Mouse (Mus musculus) heart, postnatal 0 days (tissue): ENCODE data around the gene Med21.

Experiments used
- CTCF ChIP-seq: IDR thresholded peaks from 2 replicates; pipeline ENCODE4 v1.5.1; 2016; ENCODE audit warnings: antibody characterized with exemption, control low read depth, low read depth
- EP300 ChIP-seq: IDR thresholded peaks from 2 replicates; pipeline ENCODE4 v1.6.1; 2016; ENCODE audit warnings: antibody characterized with exemption, low read depth

DNA sequence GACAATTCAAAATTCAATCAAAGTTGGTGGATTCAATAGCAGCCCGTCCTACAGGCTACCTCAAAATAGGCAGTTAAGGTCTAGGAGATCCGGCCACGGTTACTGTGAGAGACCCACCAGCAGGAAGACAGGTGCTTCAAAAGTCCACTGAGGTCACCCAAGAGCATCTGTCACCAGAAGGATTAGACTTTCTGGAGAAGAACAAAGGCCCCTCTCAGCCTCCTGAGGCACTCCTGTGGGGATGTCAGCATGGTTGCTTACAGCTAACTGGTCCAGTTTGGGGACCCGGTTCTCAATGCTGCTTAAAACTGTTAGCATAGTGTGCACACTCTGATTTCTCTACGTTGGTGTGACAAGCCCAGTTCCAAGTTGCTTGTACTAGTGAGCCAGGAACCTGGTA lies 29.8 kb downstream of the Med21 start:
- TF ChIP-seq EP300 (no peak), CTCF (no peak)
